Mouse (Mus musculus) heart, embryonic 13.5 days (tissue): Measurements from ENCODE around the gene Otoa. TPM values are rescaled to one million over a fixed set of nuclear protein-coding genes. Genes with fewer than 3 reads are reported as not detected.
A peak's percentile ranks its signal among the peaks of the same experiment; 100 is the strongest.

Experiments
- ATAC-seq: fragments of 200-750 bp; cut with Nextera tagmentation; 2 replicates; pipeline ENCODE4 v1.8.0; 2017; ENCODE audit warnings: moderate TSS enrichment; ENCODE audit not compliant: insufficient number of reproducible peaks, low FRiP score, low TSS enrichment; ENCODE audit errors: extremely low read depth
- H3K27ac ChIP-seq: fragments of 300-500 bp; sonication (generic); replicated peaks from 2 replicates; pipeline ENCODE4 v1.5.1; 2015; ENCODE audit warnings: moderate library complexity, mild to moderate bottlenecking, inconsistent platforms
- H3K27me3 ChIP-seq: fragments of 300-500 bp; sonication (generic); replicated peaks from 2 replicates; pipeline ENCODE4 v1.6.1; 2015; ENCODE audit warnings: mild to moderate bottlenecking, inconsistent platforms
- H3K36me3 ChIP-seq: fragments of 300-500 bp; sonication (generic); 2 replicates; pipeline ENCODE4 v1.6.1; 2015; ENCODE audit warnings: mild to moderate bottlenecking, inconsistent platforms
- H3K4me1 ChIP-seq: fragments of 300-500 bp; sonication (generic); 2 replicates; pipeline ENCODE4 v1.6.1; 2015; ENCODE audit warnings: inconsistent platforms
- H3K4me2 ChIP-seq: fragments of 300-500 bp; sonication (generic); 2 replicates; pipeline ENCODE4 v1.6.1; 2015; ENCODE audit warnings: inconsistent platforms, mild to moderate bottlenecking, moderate library complexity
- H3K4me3 ChIP-seq: fragments of 300-500 bp; sonication (generic); 2 replicates; pipeline ENCODE4 v1.5.1; 2015; ENCODE audit warnings: moderate library complexity, mild to moderate bottlenecking, inconsistent platforms
- H3K9ac ChIP-seq: fragments of 300-500 bp; sonication (generic); 2 replicates; pipeline ENCODE4 v1.6.1; 2015; ENCODE audit warnings: inconsistent platforms, mild to moderate bottlenecking, moderate library complexity
- H3K9me3 ChIP-seq: fragments of 300-500 bp; sonication (generic); 2 replicates; pipeline ENCODE4 v1.6.1; 2016; ENCODE audit warnings: inconsistent platforms
- WGBS: fragments of 180-500 bp; shearing (Covaris S2); methylation state at CpG from one replicate; pipeline ENCODE4 v1.1.7; 2015; ENCODE audit warnings: mixed read lengths; 5-methylcytosine and 5-hydroxymethylcytosine counted together
- polyA plus RNA-seq: library from polyadenylated mRNA; unstranded; fragments of >200 nt; fragmentation: Nextera tagmentation; extraction: Ambion mirVana; gene quantifications from 2 replicates; pipeline ENCODE4 v1.2.1, GENCODE M21; 2015

The Otoa gene
- 0.04 and 0.12 TPM in 2 replicates for polyA plus RNA-seq

DNA sequence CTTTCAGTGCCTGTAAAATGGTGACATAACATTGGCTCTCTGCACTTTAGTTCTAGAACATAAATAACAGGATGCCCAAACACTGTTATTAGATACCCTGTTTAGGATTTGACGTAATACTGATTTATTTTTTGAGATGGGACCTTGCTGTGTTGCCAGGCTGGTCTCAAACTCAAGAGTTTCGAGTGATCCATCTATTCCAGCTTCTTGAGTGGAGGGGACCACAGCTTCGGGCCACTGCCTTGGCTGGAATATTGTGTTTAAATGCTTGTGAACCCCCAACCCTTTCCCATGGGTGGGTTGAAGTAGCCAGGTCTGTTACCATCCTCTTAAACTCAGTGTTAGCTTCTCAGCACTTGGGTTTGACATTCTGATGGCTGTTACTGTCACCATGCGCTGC is at the start of gene Otoa:
Gene Otoa, plus strand, starts transcription at position 301 of the 400 bp plus-strand sequence.
- Histone ChIP-seq H3K27me3 (peaks cover 3% of the 10 kb centered on the region; the same call in 1 of the 2 replicates), H3K9me3 (no peaks in the 10 kb centered on the region), H3K36me3 (peaks cover 24% of the 10 kb centered on the region), H3K9ac (no peak within 1 kb of the TSS), H3K4me2 (no peak within 1 kb of the TSS), H3K4me3 (no peak within 1 kb of the TSS), H3K27ac (no peak within 1 kb of the TSS), H3K4me1 (peaks cover 20% of the 10 kb centered on the region)
- WGBS: 87% methylated on average over 4 of the region's 4 CpGs
- ATAC-seq: no peak

DNA sequence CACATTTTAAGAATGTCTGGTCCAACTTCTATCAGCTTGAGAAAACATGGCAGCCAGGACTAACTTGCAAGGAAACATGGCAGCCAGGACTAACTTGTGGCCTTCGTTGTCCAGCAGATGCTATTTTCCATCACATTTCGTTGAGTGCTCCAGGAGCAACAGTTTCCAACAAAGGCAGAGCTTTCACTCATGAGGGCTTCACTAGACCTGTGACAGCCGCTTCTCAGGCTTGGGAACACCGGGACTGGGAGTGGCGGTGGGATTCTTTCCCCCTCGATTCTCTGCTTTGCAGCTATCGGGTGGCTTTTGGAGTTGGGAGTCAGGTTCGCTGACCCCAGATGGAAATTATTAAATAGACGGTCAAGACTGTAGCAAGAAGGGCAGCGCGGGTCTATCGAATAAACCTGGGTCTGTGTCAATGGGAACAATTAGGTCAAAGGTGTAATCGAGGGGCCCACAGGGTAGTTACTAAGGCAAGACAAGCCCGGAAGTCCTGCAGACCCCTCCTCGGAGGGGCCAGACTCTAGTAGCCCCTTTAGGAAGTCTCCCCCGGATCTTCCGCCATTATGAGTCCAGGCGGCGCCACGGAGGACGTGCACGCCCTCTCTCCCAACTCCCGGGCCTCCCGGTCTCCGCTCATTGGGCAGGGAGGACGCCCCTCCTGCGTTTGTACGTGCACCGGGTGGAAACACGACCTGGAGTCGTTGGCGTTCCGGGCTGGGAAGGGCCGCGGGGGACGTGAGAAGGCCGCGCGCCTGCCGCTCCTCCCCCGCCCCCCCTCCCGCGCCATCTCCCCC is 47.4 kb upstream of the Otoa start, which contains the start of gene Mettl9:
Gene Mettl9, plus strand, starts transcription at position 590 of the 797 bp plus-strand sequence.
- Histone ChIP-seq H3K27me3 (peaks cover 35% of the 10 kb centered on the region), H3K9me3 (no peaks in the 10 kb centered on the region), H3K9ac (peak within 1 kb of the TSS; percentile 100), H3K4me2 (peak within 1 kb of the TSS; percentile 87), H3K27ac (peak within 1 kb of the TSS; percentile 97), H3K4me3 (peak within 1 kb of the TSS; percentile 97), H3K4me1 (peaks cover 28% of the 10 kb centered on the region), H3K36me3 (no peaks in the 10 kb centered on the region)
- ATAC-seq: peak; percentile 87
- 3% methylated on average over 42 of the region's 43 CpGs for WGBS

DNA sequence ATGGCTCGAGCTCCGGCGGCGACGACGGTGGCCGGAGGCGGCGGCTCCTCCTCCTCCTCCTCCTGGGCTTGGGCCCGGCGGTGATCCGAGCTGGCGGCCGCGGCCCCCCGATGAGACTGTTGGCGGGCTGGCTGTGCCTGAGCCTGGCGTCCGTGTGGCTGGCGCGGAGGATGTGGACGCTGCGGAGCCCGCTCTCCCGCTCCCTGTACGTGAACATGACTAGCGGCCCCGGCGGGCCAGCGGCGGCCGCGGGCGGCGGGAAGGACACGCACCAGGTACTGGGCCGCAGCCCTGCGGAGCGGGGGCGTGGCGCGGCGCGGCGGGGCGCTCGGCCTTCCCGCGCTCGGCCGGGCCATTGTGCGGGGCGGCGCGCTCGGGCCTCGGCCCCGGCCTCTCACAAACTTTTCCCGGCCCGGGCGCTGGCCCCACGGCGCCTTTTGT is 46.7 kb upstream of the Otoa start:
- H3K27ac ChIP-seq: peak overlapping the region; percentile 97
- no peaks in the 10 kb centered on the region for H3K9me3 ChIP-seq
- peak overlapping the region; percentile 97 for H3K4me3 ChIP-seq
- peak overlapping the region; percentile 100 for H3K9ac ChIP-seq
- H3K36me3 ChIP-seq: no peaks in the 10 kb centered on the region
- peaks cover 30% of the 10 kb centered on the region for H3K27me3 ChIP-seq
- H3K4me2 ChIP-seq: peak overlapping the region; percentile 87
- WGBS: 1% methylated on average over 51 of the region's 63 CpGs
- ATAC-seq: peak; percentile 69
- peaks cover 30% of the 10 kb centered on the region for H3K4me1 ChIP-seq

DNA sequence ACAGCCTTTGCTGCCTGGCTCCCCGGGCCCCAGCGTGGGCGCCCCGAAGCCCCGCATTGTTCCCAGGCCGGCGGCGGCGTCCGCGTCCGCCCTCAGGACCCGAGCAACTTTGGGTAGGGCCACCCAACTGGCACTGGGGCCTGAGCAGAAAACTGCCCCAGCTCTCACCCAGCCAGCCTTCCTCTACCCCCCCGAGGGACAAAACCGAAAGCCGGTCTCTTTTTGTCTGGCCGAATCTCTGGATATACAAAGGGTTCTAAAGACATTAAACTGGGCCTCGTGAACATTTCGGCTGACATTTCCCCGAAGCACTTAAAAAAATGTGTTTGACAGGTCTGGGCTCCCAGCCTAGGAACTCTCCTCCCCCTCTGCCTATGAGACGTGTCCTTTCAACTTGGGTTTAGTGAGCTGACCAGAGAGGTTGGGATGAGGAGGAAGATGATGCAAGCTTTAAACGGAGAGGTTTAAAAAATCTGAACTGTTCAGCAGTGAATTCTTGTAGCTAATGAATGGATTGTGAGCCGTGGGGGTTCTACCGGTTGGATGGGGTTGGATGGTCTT is 46.2 kb upstream of the Otoa start:
- peak; percentile 9; the same call in 1 of the 2 replicates for ATAC-seq
- Histone ChIP-seq H3K4me3 (peak overlapping the region; percentile 97), H3K4me1 (peaks cover 36% of the 10 kb centered on the region), H3K36me3 (no peaks in the 10 kb centered on the region), H3K4me2 (peak overlapping the region; percentile 87), H3K27me3 (peaks cover 27% of the 10 kb centered on the region), H3K27ac (peak overlapping the region; percentile 97), H3K9ac (peak overlapping the region; percentile 100), H3K9me3 (no peaks in the 10 kb centered on the region)
- under 1% methylated on average over 24 of the region's 24 CpGs for WGBS

DNA sequence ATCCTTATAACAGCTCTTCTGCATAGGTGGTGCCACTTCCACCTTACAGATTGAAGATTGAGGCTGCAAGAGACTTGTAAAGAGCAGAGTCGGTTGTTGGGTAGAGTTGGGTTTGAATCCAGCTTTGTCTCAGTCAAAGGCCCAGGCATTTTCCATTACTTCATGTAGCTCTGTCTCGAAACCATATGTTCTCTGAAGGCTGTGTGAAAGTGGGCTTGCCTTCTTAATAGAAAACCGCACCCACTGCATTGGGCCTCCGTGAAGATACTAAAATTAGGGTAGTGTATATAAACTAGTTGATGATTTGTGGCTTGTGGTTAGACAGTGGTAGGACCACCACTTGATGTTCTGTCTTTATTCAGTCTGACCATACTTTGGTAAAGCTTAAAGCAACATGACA is 40.9 kb upstream of the Otoa start:
- Histone ChIP-seq H3K4me2 (no peak overlapping the region), H3K9ac (no peak overlapping the region), H3K4me1 (peaks cover 76% of the 10 kb centered on the region), H3K4me3 (no peak overlapping the region), H3K27ac (no peak overlapping the region), H3K27me3 (no peaks in the 10 kb centered on the region), H3K36me3 (no peaks in the 10 kb centered on the region), H3K9me3 (no peaks in the 10 kb centered on the region)
- WGBS: 86% methylated on average over 4 of the region's 4 CpGs
- ATAC-seq: no peak

DNA sequence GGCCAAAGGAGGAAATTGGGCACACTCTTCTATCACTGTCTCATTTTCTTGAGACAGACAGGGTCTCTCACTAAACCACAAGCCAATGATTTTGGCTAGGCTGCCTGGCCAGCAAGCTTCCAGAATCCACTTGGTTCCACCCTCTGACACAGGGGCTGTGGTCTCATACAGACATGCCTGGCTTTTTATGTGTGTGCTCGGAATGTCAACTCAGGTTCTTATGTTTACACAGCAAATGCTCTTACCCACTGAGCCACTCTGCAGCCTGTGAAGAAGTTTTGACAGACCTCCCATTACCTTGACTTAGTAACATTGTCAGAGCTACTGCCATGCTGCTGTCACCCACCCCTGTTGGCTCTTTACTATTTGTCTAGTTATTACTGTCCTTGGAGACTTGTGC is 39.5 kb upstream of the Otoa start:
- ATAC-seq: no peak

DNA sequence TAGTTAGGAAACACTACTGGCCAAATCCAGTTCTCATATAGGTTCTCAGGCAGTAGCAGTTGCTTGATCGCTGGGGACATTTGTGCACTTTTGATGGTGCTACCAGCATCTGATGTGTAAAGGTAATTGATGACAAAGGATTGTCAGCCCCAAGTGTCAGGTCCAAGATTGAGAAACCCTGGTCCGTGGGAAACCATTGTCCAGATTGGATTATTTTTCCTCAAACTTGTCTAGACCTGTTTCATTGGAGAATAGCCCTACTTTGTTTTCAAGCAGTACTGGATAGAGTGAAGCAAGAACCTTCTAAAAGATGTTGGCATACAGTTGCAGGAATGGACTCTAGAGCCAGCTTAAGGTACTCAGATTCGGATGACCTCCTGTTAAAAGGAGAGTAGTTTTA is 38.4 kb upstream of the Otoa start:
- Histone ChIP-seq H3K9ac (no peak overlapping the region), H3K4me2 (no peak overlapping the region), H3K4me1 (peaks cover 59% of the 10 kb centered on the region), H3K27ac (no peak overlapping the region), H3K4me3 (no peak overlapping the region), H3K27me3 (no peaks in the 10 kb centered on the region), H3K36me3 (no peaks in the 10 kb centered on the region), H3K9me3 (no peaks in the 10 kb centered on the region)
- 86% methylated on average over 3 of the region's 3 CpGs for WGBS
- ATAC-seq: no peak

More for the DNA sequence above, 39.5 kb upstream of the Otoa start:
- Histone ChIP-seq H3K4me3 (no peak overlapping the region), H3K4me2 (no peak overlapping the region), H3K27ac (no peak overlapping the region), H3K9ac (no peak overlapping the region), H3K36me3 (no peaks in the 10 kb centered on the region), H3K9me3 (no peaks in the 10 kb centered on the region), H3K27me3 (no peaks in the 10 kb centered on the region), H3K4me1 (peaks cover 67% of the 10 kb centered on the region)
- WGBS: 74% methylated on average over 1 of the region's 1 CpGs

DNA sequence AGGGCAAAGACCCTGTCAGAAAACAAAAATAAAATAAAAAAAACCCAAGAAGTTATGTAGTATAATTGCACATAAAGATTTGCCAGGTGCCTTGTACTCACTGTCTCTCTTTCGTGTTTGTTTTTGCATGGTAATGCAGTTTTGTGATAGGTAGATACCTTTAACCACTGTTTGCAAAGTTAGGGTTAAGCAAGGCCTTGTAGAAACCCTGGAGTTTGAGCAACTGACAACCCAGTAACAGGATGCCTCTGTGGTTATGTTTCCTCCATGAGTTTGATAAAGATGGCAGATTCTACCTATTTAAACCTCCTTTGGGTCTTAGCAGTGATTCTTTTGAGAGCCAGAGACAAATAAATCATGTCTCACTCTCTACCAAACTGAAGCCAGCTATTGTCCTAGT is 37.9 kb upstream of the Otoa start:
- WGBS: 91% methylated on average over 1 of the region's 1 CpGs
- H3K9ac ChIP-seq: no peak overlapping the region

DNA sequence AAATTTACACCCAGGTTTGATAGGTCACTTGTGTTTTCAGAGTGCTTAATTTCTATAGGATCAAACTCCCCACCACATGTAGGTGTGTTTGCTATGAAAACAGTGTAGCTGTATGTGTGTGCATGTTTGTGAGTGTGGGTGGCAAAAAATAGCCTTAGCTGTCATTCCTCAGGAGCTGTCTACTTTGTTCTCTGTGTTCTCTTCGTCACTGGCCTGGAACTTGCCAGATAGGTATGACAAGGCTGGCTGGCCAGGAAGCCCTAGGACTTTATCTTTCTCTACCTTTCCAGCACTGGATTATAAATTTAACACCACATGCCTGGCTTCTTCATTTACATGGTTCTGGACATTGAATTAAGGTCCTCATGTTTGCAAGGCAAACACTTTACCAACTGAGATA is 37.2 kb upstream of the Otoa start:
- ATAC-seq: no peak
- H3K9ac ChIP-seq: no peak overlapping the region
- H3K4me2 ChIP-seq: no peak overlapping the region
- no peaks in the 10 kb centered on the region for H3K9me3 ChIP-seq
- H3K4me3 ChIP-seq: no peak overlapping the region
- WGBS: 21% methylated on average over 1 of the region's 1 CpGs
- H3K27me3 ChIP-seq: no peaks in the 10 kb centered on the region
- H3K36me3 ChIP-seq: peaks cover 3% of the 10 kb centered on the region; the same call in 1 of the 2 replicates
- H3K27ac ChIP-seq: no peak overlapping the region
- peaks cover 57% of the 10 kb centered on the region for H3K4me1 ChIP-seq

More for the DNA sequence above, 37.9 kb upstream of the Otoa start:
- H3K27ac ChIP-seq: no peak overlapping the region
- H3K4me1 ChIP-seq: peaks cover 57% of the 10 kb centered on the region
- ATAC-seq: no peak
- H3K27me3 ChIP-seq: no peaks in the 10 kb centered on the region
- H3K36me3 ChIP-seq: peaks cover 1% of the 10 kb centered on the region; the same call in 1 of the 2 replicates
- no peak overlapping the region for H3K4me3 ChIP-seq
- H3K9me3 ChIP-seq: no peaks in the 10 kb centered on the region
- H3K4me2 ChIP-seq: no peak overlapping the region

DNA sequence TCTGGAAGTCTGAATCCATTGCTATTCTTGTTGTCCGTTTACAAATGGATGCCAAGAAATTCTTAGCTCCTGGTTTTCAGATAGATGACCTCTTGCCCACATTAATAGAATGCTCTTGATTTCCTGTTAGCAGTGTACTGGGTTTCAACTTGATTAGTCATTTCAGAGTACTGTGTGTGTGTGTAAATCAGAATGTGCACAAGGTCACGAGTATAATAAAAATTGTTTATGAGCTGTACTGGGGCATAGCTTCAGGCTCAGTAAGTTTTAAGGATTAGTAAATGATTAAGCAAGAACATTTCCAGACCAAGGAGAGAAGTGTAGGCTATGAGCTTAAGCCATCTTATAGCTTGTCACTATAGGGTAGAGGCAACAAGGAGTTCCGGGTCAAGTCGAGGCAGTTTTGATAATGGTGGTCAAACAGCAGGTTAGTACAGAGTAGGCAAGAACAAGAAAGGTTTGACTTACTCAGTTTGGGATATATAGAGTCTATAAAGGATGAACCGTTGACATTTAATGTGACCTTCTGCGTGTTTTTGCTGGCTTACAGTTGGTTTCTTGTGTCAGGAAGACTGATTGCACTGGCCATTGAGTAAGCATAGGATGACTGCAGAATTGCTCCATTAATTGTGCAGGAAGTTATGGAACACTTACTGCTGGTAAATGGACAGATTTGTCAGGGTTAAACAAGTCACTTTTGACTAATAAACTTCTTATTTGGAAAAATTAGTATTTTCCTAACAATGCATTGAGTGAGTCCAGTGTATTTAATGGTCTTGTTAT is 35.6 kb upstream of the Otoa start:
- no peaks in the 10 kb centered on the region for H3K9me3 ChIP-seq
- peaks cover 45% of the 10 kb centered on the region for H3K4me1 ChIP-seq
- H3K9ac ChIP-seq: no peak overlapping the region
- H3K27me3 ChIP-seq: no peaks in the 10 kb centered on the region
- 87% methylated on average over 6 of the region's 6 CpGs for WGBS
- H3K36me3 ChIP-seq: peaks cover 17% of the 10 kb centered on the region
- H3K4me2 ChIP-seq: no peak overlapping the region
- no peak overlapping the region for H3K4me3 ChIP-seq
- ATAC-seq: no peak
- no peak overlapping the region for H3K27ac ChIP-seq

DNA sequence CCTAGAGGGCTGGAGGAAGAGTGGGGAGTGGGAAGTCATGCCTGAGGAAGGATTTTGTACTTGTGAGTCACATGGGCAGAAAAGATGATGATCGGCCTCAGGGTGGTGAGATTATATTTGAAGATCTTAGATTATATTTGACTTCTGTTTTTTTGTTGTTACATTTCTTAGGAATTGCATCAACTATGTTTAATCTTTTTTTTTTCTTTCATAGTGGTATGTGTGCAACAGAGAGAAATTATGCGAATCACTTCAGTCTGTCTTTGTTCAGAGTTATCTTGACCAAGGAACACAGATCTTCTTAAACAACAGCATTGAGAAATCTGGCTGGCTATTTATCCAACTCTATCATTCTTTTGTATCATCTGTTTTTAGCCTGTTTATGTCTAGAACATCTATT is 33.8 kb upstream of the Otoa start:
- Histone ChIP-seq H3K27ac (no peak overlapping the region), H3K27me3 (no peaks in the 10 kb centered on the region), H3K9me3 (no peaks in the 10 kb centered on the region), H3K36me3 (peaks cover 34% of the 10 kb centered on the region), H3K9ac (no peak overlapping the region), H3K4me2 (no peak overlapping the region), H3K4me1 (peaks cover 30% of the 10 kb centered on the region), H3K4me3 (no peak overlapping the region)
- 95% methylated on average over 2 of the region's 2 CpGs for WGBS
- ATAC-seq: no peak
